Mouse (Mus musculus) ES-Bruce4 (cell line): Measurements from ENCODE around the gene Ntrk3.

Experiments
- CTCF ChIP-seq: IDR thresholded peaks from one replicate; pipeline ENCODE4 v1.8.1; 2011; ENCODE audit warnings: low read depth, low read length
- POLR2A ChIP-seq: IDR thresholded peaks from one replicate; pipeline ENCODE4 v1.8.1; 2011; ENCODE audit warnings: low read length; ENCODE audit not compliant: insufficient read depth

GRCm38 (mm10) chr7:78388101-78388500, 349.7 kb downstream of the Ntrk3 start:
- TF ChIP-seq CTCF = no peak
- TF ChIP-seq POLR2A = no peak
